Mouse (Mus musculus): ENCODE data around the gene Mast4.

Mast4 gene

DNA sequence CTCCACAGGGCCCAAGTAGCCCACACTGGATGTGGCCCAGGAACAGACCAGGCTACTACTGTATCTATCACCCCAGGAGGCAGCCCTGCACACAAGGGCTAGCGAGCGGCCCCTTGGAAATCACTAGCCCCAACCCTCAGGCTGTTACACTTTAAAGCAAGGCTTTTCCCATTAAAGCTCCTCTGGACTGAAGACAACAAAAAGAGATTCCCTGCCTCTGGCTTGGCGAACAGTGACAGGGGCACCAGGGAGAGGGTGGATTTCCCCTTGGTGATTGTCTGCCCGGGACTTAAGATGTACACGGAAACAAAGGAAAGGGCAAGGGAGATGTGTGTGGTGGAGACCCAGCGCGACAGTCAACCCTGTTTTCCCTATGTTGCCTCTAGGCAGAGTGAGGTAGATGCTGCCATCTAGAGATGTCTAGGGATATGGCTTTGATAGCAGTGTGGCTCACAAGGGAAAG, 213.6 kb downstream of the Mast4 start:
- in situ Hi-C loops (cut with MseI, MboI) = loop anchor here in 1 of 2 experiments (25.0 kb wide), 1 partner anchor 208 kb away; no protein-coding TSS in a partner anchor

DNA sequence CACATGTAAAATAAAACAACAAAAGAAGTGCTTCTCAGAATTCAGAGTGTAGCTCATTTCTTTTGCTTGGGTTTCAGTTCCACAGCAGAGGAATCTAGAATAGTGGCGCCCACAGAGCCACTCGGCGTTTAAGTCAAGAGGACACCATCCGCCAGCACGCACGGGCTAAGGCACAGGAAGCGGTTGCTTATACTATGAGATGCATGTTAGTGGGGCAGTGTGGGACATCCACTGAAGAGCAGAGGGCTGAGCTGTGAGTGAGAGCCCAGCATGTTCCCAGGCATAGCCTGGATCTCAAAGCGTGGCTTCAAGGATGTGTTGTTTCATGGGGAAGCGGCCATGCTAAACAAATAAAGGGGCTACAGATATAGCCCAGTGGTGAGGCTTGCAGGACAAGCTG, 214.6 kb downstream of the Mast4 start:
- in situ Hi-C loops (cut with MseI, MboI) = loop anchor here in 1 of 2 experiments (25.0 kb wide), 1 partner anchor 207 kb away; no protein-coding TSS in a partner anchor

DNA sequence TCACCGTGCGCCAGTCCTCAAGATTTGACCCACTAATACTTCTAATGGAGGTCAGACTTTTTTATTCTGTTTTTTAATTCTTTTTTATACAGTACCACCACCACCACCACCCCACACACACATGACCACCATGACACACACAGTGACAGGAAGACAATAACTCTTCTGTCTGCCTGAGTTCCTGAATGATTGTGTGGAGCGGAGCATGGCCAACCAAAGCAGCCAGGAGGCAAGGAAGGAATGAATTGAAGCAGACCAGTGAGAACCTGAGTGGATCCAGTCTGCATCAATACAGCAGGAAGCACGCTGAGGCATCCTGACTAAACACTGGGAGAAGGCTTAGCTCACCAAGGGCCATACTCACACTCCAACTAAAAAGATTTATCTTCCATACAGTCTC, 219.2 kb downstream of the Mast4 start:
- in situ Hi-C loops (cut with MseI, MboI) = loop anchor here in 1 of 2 experiments (25.0 kb wide), 1 partner anchor 203 kb away; no protein-coding TSS in a partner anchor

DNA sequence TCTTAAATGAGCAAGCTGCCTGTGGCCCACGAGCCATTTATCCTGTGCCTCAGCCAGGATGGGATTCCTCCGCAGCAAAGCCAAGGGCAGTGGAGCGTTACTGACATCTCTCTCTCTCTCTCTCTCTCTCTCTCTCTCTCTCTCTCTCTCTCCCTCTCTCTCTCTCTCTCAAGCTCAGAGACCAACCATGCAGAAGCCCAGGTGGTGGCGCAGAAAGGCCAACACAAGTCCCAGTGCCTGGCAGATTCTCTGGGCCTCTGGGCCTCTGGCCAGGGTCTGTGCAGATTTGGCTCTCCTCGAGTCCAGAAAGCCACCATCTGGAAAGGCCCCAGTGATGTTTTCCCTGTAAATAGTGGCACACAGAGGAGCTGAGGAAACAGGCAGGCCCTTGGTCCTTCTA, 220.0 kb downstream of the Mast4 start:
- in situ Hi-C loops (cut with MseI, MboI) = loop anchor here in 1 of 2 experiments (25.0 kb wide), 1 partner anchor 202 kb away; no protein-coding TSS in a partner anchor

DNA sequence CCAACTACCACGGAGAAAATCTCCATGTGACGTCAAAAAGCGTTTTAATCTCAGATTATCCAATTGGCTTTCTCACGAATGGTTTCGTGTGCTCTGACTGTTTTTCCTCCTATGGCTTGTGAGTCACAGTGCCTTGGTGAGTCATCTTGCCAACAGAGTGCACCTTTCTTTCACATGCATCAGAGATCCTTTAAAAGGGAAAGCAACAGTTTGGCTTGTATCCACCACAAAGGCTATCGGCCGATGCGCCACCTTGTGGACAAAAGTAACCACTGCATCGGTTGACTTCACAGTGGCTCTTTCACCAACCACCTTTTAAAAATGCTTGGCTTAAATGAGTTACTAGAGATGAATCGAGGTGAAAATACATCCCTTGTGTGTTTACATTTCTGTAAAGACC, 224.4 kb downstream of the Mast4 start:
- in situ Hi-C loops (cut with MseI, MboI) = loop anchor here in 1 of 2 experiments (25.0 kb wide), 1 partner anchor 198 kb away; no protein-coding TSS in a partner anchor

DNA sequence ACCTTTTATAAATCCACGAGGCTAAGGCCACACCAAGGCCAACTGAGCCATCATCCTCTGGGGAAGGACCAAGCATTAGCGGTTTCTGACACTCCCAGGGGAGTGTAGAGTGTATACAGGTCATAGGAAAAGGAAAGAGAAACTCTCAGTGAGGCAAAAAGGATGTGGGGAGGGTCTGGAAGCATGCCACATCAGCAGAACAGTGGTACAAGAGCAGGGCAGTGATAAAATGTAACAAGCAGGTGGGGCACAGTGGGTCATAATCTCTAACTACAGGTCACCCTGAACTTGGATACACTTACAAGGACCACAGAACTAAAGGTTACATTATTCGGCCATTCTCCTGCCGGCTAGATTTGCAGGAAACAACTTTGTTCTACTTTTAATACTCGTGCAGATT, 226.9 kb downstream of the Mast4 start:
- in situ Hi-C loops (cut with MseI, MboI) = loop anchor here in 1 of 2 experiments (25.0 kb wide), 1 partner anchor 195 kb away; no protein-coding TSS in a partner anchor

DNA sequence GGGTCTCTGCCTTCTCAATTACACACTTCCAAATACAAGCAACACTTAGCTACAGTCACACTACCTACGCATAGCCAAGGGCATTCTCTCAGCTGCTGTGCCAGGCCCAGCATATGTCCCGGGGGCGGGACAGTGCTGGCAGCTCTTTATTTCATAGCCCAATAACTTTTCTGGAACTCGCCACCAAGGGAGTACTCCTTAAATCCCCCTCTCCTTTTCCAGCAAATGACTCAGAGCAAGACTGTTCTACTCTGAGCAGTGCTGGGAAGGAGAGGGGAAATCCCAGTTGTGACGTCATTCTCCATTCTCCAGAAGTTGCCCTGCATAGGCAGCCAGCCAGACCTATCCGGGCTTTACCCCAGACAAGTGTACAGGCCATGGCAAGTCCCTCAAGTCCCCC, 231.7 kb downstream of the Mast4 start:
- in situ Hi-C loops (cut with MseI, MboI) = loop anchor here in 1 of 2 experiments (25.0 kb wide), 1 partner anchor 190 kb away; no protein-coding TSS in a partner anchor

DNA sequence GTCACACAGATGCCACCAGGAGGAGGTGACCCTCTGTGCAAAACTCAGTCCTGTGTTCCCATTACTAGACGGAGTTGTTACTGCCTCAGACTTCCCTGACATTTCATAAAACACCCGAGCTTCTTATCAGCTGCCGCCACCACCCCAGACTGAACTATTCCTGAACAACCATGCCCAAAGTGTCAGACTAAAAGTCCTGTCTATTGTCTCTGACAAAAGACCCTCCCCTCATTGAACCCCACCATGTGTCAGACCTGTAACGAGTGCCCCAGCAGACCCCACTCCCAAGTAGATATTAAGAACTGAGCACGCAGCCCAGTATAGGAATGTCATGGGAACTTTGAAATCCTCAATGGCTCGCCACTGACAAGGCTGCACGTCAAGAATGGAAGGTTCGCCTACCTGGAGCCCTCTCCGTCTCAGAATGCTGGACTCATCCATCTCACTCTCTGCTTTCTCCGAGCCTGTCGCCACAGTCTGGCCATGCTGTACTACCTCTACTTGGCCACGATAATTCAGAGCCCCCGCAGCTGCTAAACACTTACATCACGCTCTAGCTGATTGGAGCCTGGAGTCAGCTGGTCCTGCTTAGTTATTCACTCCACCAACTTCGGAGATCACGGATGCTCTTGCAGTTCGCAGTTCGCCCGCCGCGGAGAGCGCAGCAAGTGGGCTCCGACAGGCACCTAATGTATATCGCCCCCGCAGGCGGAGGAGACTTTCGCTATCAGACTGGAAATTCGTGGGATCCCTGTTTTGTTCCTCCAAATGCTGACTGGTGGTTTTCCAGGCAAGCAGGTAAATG, 237.7 kb downstream of the Mast4 start:
- in situ Hi-C loops (cut with MseI, MboI) = no loop called here

DNA sequence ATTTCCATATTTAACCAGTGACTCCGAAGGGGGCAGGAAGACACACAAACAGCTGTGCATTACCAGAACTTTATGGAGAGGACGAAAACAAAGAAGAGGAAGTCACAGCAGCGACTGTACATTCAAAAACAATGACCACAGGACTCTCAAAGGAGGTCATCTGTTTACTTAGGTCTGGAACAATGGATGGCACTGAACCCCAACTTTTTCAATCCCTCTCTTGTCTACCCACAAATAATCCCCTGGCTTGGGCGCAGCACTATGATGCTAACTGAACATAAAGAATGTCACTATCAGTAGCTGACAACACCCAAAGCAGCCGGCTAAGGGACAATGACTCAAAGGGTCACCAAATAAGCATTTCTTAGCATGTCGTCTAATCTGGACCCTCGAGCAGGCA, 238.8 kb downstream of the Mast4 start:
- in situ Hi-C loops (cut with MseI, MboI) = no loop called here

DNA sequence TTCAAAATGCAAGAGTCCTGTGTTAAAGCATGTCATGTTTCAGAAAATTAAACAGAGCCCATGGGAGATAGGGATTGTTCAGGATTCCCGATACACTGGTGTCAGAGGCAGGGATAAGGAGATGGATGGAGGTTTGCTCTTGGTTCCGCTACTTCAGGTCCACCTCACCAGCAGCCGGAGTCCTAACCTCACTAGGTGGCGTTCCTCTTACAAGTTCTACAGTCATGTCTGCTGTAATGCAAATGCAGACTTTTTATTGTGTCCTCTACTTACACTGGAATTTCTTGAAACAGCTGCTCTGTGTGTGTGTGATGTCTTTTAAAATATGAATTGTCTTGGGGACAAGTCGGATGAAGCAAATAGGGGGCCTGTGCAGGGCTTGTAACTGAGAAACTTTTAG, 239.7 kb downstream of the Mast4 start:
- in situ Hi-C loops (cut with MseI, MboI) = no loop called here

DNA sequence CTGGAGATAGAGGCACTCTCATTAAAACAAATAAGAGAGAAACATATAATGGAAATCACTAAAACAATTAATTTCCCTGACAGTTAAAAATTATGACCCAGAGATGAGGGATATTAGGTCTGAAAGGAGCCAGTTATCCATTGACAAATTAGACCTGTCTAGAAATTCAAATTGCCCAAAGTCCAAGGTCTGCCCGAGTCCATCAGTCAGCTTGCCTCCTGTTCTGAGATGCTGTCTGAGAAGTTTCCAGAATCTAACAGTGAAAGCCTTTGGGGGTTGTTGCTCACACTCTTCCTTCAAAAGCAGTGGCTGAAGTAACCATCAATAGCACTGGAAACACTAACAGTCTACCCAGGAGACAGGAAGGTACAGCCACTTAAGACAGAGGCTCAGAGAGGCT, 240.6 kb downstream of the Mast4 start:
- in situ Hi-C loops (cut with MseI, MboI) = no loop called here

DNA sequence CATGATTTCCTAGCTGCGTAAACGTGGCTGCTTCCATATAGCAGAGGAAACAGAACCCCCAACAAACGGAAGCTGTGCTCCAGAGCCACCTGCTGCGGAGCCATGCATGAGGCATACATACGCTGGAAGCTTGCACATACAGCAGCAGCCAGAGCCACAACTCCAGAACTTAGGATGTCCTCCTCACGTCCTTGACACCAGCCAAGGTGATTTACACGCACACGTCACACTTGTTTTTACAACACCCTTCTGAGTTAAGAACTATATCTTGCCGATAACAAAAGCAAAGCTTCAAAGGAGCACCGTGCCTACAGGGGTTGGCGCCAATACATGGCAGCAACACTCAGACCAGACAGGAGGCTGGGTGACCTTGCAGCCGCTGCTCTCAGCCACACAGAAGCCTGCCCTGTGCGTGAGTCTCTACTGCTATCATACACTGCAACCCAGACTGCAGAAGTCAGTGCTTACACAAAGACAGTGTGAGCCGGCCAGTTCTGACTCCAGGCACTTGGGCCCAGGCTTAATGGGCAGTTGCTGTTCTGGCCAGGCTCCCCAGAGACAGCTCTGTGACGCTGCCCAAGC, 248.7 kb downstream of the Mast4 start:
- in situ Hi-C loops (cut with MseI, MboI) = no loop called here

DNA sequence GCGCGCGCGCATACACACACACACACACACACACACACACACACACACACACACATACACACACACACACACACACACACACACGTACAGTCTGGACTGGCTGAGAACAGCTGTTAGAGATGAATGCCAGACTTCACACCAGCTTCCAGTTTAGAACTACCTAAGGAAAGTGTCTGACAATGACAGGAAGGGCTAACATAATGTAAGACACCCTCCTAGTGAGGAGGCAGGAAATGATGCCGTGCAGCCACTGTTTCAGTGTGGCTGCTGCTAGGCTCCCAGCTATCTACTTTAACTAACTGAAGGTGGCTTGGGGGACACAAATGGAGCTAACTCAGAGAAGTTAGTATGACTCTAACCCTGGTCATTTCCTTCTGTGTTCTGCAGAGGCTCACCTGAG, 251.4 kb downstream of the Mast4 start:
- in situ Hi-C loops (cut with MseI, MboI) = no loop called here

DNA sequence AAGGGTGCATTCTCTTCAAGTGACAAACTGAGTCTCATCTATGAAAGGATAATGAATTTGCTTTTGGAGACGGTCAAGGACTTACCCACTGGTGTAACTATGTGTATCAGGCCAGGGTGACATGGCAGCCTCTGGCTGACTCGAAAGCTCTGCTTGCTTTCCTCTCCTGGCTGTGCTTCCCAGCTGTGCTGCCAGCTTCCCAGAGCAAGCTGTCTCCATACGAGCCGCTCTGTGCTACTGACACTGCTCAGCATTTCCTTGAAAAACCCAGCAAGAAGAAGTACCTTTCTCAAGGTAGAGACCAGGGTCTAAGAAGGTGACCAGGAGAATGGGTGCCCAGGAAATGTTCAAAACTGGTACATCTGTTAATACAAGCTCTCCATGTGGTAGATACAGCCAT, 254.5 kb downstream of the Mast4 start:
- in situ Hi-C loops (cut with MseI, MboI) = no loop called here

DNA sequence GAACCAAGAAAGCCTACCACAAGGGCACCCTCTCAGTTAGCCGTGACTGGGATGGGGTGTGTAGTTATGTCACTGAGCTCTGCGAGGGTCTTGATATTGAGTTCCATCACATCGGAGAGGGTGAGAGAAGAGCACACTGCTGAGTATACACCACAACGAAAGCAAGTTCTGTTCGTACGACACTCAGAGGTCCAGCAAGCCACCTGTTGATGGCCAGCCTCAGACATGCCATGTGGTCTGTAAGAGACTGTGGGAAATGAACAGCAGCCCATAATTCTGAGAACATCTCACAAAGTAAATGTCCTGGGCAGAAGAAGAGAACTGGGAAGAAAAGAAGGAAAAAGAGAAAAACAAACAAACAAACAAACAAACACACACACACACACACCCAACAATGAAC, 255.5 kb downstream of the Mast4 start:
- in situ Hi-C loops (cut with MseI, MboI) = no loop called here

DNA sequence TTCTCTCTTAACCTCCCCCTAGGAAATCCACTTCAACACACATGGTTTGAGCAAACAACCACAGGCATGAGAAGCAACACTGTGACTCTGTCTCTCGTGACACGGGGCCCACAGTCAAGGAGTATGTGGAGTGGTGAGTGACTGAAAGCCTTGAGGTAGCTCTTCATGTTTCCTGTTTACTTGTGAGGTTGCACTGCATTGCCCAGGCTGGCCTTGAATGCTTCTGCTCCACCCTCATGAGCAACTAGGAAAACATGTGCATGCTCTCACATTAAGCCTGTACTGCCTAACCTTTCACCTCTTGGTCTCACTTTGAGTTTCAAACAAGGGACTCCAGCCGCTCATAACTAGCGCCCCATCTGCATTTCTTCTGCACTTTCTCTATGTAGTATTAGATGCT, 260.8 kb downstream of the Mast4 start:
- in situ Hi-C loops (cut with MseI, MboI) = no loop called here

DNA sequence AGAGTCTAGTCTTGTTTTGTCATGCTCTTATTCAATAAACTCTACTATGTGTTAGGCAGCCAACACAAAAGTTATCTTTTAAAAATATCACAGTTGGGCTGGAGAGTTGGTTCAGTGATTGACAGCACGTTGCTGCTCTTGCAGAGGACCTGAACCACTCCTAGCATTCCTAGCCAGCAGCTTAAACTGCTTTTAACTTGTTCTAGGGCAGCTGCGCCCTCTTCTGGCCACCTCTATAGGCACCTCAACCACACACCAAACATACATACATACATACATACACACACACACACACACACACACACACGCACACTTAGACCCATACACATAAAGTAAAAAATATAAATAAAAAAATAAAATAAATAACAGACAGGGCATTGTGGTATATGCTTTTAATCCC, 262.5 kb downstream of the Mast4 start:
- in situ Hi-C loops (cut with MseI, MboI) = no loop called here

DNA sequence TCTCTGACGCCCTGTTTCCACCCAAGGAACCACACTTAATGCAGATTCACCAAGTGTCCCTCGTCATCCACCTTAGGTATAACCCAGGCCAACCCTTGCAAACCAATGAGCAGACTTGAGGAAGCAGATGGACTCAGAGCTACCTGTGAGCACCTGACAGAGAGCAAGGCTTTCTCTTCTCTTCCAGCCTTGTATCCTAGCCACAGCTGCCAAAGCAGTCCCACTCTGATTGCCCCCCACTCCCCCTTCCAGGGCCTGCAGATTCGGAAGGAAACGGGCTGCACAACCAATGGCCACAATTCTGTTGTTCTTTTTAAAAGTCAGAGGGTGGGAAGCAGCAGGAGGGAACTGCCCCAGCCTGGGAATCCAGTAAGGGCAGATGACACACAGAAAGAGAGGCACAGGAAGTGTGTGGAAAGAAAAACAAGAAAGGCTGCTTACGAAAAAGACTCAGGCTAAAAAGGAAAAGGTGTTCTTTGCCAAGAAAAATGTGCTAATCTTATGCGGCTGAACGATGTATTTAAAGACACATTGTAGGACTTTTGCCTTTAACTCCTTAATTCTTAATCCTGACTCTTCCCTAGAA, 266.6 kb downstream of the Mast4 start:
- in situ Hi-C loops (cut with MseI, MboI) = no loop called here

DNA sequence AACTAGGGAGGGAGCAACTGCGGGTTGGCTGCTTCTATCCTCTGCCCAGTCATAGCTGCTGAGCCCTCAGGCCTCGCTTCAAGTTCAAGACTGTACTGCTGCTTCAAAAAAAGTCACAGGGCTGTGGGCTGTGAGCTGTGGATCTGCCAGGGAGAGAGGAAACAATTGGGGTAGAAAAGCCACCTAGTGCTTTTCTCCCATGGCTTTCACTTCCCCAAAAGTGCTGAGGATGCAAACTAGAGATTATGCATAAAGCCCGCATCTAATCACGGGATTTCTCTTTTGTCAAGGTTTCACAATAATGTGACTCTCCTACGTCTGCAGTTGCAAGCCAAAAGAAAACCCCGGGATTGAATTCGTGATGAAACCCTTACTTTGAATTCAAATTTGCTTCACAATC, 268.9 kb downstream of the Mast4 start:
- in situ Hi-C loops (cut with MseI, MboI) = no loop called here

DNA sequence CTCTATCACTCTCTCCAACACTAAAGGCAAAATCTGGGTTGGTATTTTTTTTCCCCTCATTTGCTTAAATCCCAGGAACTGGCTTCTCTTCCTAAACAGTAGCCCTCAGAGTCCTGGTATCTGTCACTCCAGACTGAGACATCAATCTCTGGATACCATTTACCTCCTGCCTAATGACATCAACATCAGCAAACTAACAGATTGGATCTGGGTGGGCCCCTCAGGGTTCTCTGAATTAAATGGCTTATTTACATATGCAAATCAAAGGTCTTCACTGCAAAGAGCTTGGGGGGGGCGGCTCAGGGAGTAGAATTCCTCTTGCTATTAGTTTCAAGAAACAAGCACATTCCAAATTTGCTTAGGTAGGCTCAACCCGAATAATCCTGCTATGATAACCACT, 272.6 kb downstream of the Mast4 start:
- in situ Hi-C loops (cut with MseI, MboI) = no loop called here

DNA sequence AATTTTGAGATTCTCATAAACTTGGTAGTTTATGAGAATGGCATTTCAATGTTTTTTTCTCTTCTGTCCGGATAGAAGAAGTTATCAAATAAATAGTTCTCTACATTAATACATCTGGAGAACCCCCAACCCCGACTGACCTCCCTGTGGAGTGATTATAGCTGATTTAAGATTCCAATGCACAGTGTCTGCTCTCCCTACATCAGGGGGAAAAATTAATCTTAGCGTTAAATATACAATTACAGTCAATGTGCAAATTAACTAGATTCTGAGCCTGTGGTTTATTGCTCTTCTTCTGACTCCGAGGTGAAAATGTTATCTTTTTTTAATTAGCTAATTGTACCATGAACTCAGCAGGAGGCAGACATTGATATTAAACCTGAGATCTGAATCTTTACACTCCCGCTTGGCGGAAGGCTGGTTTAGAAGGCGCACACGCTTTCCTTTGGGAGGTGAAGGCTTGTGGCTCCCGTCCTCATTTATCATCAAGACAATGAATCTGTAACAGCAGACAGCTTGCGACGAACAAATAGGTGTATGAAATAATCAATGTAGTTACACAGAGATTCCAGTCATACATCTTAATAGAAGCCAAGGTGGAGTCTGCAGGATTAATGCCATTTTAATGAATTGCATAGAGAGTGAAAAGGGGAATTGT, 274.2 kb downstream of the Mast4 start:
- in situ Hi-C loops (cut with MseI, MboI) = no loop called here

DNA sequence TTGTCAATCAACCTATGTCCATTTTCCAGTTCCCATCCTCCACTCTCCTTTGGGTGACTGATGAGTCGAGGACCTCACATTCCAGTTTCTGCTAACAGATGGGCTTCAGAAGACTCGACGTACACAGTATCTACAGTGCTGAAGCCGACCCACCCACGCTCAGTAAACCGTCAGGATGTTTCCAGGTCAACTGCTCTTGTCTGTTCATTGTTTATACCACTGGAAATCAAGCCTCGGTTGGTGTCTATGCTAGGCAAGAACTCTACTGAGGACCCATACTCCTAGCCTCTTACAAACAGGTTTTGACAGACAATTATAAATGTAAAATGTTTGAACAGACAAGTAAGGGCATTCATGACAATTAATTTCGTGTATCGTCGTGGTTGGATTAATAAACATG, 277.8 kb downstream of the Mast4 start:
- in situ Hi-C loops (cut with MseI, MboI) = no loop called here
